Mouse (Mus musculus) lung, adult 2 months (tissue): ENCODE measurements around the gene Fbxo7.

Experiments used
- CTCF ChIP-seq: fragments of 200-500 bp; IDR thresholded peaks from 2 replicates; pipeline ENCODE4 v1.5.1; 2011; ENCODE audit warnings: mild to moderate bottlenecking, low read length, control low read depth; ENCODE audit not compliant: insufficient read depth
- POLR2A ChIP-seq: fragments of 200-500 bp; IDR thresholded peaks from 2 replicates; pipeline ENCODE4 v1.6.1; 2011; ENCODE audit warnings: low read depth, mild to moderate bottlenecking, control low read depth, low read length, borderline replicate concordance; ENCODE audit errors: extremely low read depth

- no peak for TF ChIP-seq POLR2A
- no peak for TF ChIP-seq CTCF
Observed at GRCm38 (mm10) chr10:86074134-86074533, 52.4 kb downstream of the Fbxo7 start.
